Mouse (Mus musculus) ES-Bruce4 (cell line): ENCODE results near the gene Foxq1. TPM values are rescaled to one million over a fixed set of nuclear protein-coding genes. Genes with fewer than 3 reads are reported as not detected.
A peak's percentile ranks its signal among the peaks of the same experiment; 100 is the strongest.

Experiments used
- H3K27ac ChIP-seq: 2 replicates; pipeline ENCODE4 v1.5.1; 2012; ENCODE audit warnings: low read length, inconsistent platforms; ENCODE audit not compliant: insufficient read depth
- H3K27me3 ChIP-seq: 2 replicates; pipeline ENCODE4 v1.6.1; 2012; ENCODE audit warnings: mild to moderate bottlenecking, low read length, inconsistent platforms; ENCODE audit not compliant: control insufficient read depth, poor library complexity, insufficient read depth, severe bottlenecking
- H3K36me3 ChIP-seq: 2 replicates; pipeline ENCODE4 v1.6.1; 2012; ENCODE audit warnings: inconsistent platforms, mild to moderate bottlenecking, low read length, moderate library complexity; ENCODE audit not compliant: control insufficient read depth, poor library complexity, insufficient read depth, severe bottlenecking
- H3K4me1 ChIP-seq: one replicate; pipeline ENCODE4 v1.8.1; 2011; ENCODE audit warnings: low read length; ENCODE audit not compliant: control insufficient read depth, insufficient read depth
- H3K4me3 ChIP-seq: 2 replicates; pipeline ENCODE4 v1.5.1; 2011; ENCODE audit warnings: low read depth, mild to moderate bottlenecking, low read length
- H3K9ac ChIP-seq: 2 replicates; pipeline ENCODE4 v1.6.1; 2012; ENCODE audit warnings: low read depth, mild to moderate bottlenecking, inconsistent platforms; ENCODE audit not compliant: poor library complexity, severe bottlenecking
- H3K9me3 ChIP-seq: replicated peaks from 2 replicates; pipeline ENCODE4 v1.6.1; 2012; ENCODE audit warnings: mild to moderate bottlenecking, low read length, inconsistent platforms; ENCODE audit not compliant: control insufficient read depth, poor library complexity, insufficient read depth, severe bottlenecking
- CTCF ChIP-seq: IDR thresholded peaks from one replicate; pipeline ENCODE4 v1.8.1; 2011; ENCODE audit warnings: low read depth, low read length
- EP300 ChIP-seq: IDR thresholded peaks from 2 replicates; pipeline ENCODE4 v1.6.1; 2011; ENCODE audit warnings: low read depth, low read length; ENCODE audit not compliant: insufficient read depth
- POLR2A ChIP-seq: IDR thresholded peaks from one replicate; pipeline ENCODE4 v1.8.1; 2011; ENCODE audit warnings: low read length; ENCODE audit not compliant: insufficient read depth
- polyA plus RNA-seq: library from polyadenylated mRNA; stranded (reverse); fragments of >200 nt; gene quantifications from 2 replicates; pipeline ENCODE4 v1.2.4, GENCODE M21; 2011; ENCODE audit warnings: low read depth; ENCODE audit not compliant: missing spikeins, insufficient read depth, insufficient read length

Gene Foxq1
- polyA plus RNA-seq, 1 experiment, result 1.5 TPM

- Histone ChIP-seq H3K27me3 (no peaks in the 10 kb centered on the region), H3K36me3 (no peaks in the 10 kb centered on the region), H3K4me3 (no peak overlapping the region), H3K9ac (no peak overlapping the region), H3K4me1 (no peaks in the 10 kb centered on the region), H3K9me3 (no peaks in the 10 kb centered on the region), H3K27ac (no peak overlapping the region)
- no peak for TF ChIP-seq CTCF
- TF ChIP-seq EP300, result no peak
- TF ChIP-seq POLR2A, result no peak
These were observed 21.6 kb downstream of the Foxq1 start for GRCm38 (mm10) chr13:31577576-31577975.

DNA sequence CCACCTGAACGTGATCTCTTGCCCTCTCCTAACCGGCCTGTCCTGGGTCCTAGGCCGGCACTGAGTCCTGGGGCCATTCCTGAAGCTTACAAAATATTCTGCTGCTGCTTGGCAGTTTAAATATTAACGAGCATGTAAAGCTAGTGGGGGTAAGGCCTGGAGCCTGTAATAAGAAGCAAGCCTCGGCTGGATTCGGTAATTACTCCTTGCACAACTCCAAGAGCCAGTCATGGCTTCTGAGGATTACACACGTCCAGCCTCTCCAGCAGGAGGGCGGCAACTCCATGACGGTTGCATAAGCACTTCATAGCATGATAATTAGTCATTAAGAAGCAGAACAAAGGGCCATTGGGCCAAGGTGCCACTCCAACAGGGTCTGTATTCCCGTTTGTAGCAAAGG, 22.5 kb downstream of the Foxq1 start:
- H3K9me3 ChIP-seq, result no peaks in the 10 kb centered on the region
- H3K4me1 ChIP-seq, result no peaks in the 10 kb centered on the region
- H3K9ac ChIP-seq, result no peak overlapping the region
- no peak overlapping the region for H3K27ac ChIP-seq
- H3K4me3 ChIP-seq, result no peak overlapping the region
- no peak for TF ChIP-seq POLR2A
- no peaks in the 10 kb centered on the region for H3K27me3 ChIP-seq
- H3K36me3 ChIP-seq, result no peaks in the 10 kb centered on the region

DNA sequence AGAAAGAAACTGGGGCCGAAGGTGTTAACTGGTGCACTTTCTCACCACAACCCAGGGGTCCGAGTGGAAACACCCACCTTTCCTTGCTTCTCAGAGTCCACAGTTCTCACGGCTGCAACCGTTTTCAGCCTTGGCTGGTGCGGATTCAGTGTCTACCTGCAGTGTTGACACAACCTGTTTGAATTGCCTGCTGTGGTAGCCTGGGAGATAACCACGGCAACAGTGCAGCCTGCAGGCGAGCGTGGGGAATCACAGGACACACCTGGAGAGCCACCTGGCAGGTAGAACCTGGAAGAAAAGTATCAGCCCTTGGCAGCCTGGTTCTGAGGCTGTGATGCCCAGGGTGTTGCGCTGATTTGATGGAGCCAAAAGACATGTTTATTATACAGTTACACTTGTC, 23.9 kb downstream of the Foxq1 start:
- peak; percentile 49 for TF ChIP-seq CTCF
- TF ChIP-seq EP300, result no peak
- no peak overlapping the region for H3K4me3 ChIP-seq
- no peaks in the 10 kb centered on the region for H3K36me3 ChIP-seq

DNA sequence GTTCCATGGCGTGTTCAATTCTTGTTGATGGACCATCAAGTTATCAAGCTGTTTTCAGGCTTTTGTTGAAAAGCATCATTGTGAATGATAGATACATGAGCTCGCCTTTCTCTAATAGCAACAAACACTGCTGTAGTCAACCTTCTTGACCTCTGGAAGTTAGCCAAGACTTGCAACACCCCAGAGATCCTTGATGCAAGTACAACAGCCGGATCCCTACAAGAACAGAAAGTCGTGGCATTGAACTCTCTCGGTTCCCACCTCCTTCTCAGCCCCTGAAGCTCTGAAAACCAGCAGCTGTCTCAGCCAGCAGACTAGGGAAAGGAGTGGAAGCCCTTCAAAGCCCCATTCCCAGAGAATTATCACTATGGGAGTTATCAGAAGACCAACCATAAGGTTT, 31.4 kb downstream of the Foxq1 start:
- Histone ChIP-seq H3K9ac (no peak overlapping the region), H3K9me3 (no peaks in the 10 kb centered on the region), H3K27me3 (no peaks in the 10 kb centered on the region), H3K27ac (no peak overlapping the region), H3K4me3 (no peak overlapping the region), H3K36me3 (no peaks in the 10 kb centered on the region), H3K4me1 (no peaks in the 10 kb centered on the region)
- TF ChIP-seq EP300 (no peak), POLR2A (no peak), CTCF (no peak)

More for the DNA sequence above, 23.9 kb downstream of the Foxq1 start:
- no peak overlapping the region for H3K27ac ChIP-seq
- no peak overlapping the region for H3K9ac ChIP-seq
- no peaks in the 10 kb centered on the region for H3K27me3 ChIP-seq
- H3K4me1 ChIP-seq, result no peaks in the 10 kb centered on the region
- no peaks in the 10 kb centered on the region for H3K9me3 ChIP-seq

DNA sequence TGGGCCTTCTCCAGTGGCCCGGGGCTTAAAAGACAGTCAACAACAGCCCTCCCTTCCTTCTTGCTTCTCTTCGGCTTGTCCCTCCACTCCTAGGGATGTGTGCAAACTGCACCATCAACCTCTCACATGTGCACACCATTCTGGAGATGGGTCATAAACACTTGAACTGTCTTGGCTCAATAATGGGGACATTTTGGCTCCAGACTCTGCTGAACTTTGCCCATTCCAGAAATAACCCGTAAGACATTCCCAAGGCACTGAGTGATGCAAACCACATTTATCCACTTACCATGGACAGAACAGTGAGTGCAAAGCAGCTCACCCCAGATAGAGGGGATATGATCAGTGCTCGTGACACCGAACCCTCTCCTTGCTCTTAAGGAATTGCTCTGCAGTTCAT, 43.6 kb downstream of the Foxq1 start:
- no peak overlapping the region for H3K9ac ChIP-seq
- H3K9me3 ChIP-seq, result peaks cover 4% of the 10 kb centered on the region; the same call in 1 of the 2 replicates
- H3K27me3 ChIP-seq, result no peaks in the 10 kb centered on the region
- H3K4me1 ChIP-seq, result no peaks in the 10 kb centered on the region
- no peak overlapping the region for H3K4me3 ChIP-seq
- H3K36me3 ChIP-seq, result no peaks in the 10 kb centered on the region
- no peak overlapping the region for H3K27ac ChIP-seq
- no peak for TF ChIP-seq POLR2A
- TF ChIP-seq EP300, result no peak
- TF ChIP-seq CTCF, result no peak

DNA sequence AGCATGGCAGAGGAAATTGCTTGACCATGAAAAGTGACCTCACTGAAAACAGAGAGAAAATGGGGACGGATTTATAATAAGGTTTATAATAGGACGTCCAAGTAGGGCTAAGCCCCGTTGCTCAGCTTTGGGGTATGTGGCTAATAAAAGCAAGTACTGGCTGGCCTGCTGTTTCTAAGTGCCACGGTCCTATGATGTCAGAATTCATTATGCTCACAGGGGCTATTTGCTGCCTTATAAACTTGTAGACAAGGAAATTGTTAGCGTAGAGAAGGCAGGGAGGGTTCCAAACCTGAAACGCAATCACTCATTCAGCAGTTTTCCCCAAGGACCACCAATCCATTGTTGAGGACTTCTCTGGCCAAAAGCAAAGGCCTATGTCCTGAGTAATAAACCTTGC, 48.0 kb downstream of the Foxq1 start:
- H3K27me3 ChIP-seq, result no peaks in the 10 kb centered on the region; the same call in 1 of the 2 replicates
- TF ChIP-seq POLR2A (no peak), CTCF (no peak), EP300 (no peak)

More for the DNA sequence above, 48.0 kb downstream of the Foxq1 start:
- no peak overlapping the region for H3K27ac ChIP-seq
- H3K9ac ChIP-seq, result no peak overlapping the region
- no peak overlapping the region for H3K4me3 ChIP-seq
- no peaks in the 10 kb centered on the region for H3K4me1 ChIP-seq
- no peaks in the 10 kb centered on the region for H3K9me3 ChIP-seq
- no peaks in the 10 kb centered on the region for H3K36me3 ChIP-seq

Other genes with a start within 250 kb of the Foxq1 start
- not detected in 2 replicates for gene A530084C06Rik, start 3.2 kb downstream of the Foxq1 start, polyA plus RNA-seq
- gene Foxf2, start 69.7 kb downstream of the Foxq1 start, polyA plus RNA-seq, result not detected in 2 replicates